9 mouse cellular contexts compared by ENCODE assay signal in the genomic region with DNA sequence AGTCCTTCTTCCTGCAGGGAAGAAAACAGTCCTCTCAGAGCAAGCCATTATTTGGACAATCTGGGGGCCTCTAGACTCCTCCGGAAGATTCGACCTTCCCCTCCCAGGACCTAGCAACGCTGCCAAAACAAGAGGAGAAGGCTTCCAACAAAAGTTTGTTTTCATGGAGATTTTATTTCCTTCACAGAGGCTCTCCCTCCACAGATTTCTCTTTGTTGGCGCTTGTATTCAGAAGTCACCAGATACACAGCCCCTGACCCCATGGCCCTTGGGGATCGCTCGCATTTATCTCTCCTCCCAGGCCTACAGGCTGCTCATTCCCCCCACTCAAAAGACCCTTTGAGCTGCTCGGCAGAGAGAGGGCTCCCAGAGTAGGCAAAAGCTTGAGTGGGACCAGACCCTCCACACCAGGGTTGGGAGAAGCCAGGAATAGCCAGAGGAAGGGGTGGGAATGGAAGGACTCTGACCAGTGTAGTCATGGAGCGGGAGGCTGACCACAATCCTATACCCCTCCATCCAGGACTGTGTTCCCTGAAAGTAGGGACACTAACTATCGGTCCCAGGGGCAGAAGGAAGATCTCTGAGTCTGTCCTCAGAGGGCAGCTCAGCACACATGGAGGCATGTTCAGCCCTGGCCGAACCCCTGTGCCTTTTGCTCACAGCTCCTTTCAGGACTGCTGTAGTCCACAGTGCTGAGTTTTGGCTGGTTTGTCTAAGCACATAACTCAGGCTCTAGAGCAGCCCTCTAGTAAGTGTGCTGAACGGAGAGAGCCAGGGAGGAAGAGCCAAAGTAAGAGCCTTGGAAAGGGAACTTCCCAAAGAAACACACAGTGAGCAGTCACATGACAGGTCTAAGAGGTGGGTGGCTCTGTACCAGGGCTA. TPM values are rescaled to one million over a fixed set of nuclear protein-coding genes. Genes with fewer than 3 reads are reported as not detected.
DNase-seq lines count a peak whose midpoint lies in the region; ATAC-seq lines count a peak whose summit lies in the region.
"Had no signal": no experiment of that assay in that cellular context is flagged by ENCODE, and none has a peak within 500 bp of the region (broad histone marks: within the 10 kb centered on the region; RNA-seq: fewer than 3 reads in every experiment).

No protein-coding gene starts in this region.

- peak overlapping the region; percentile 62 for H3K27ac ChIP-seq in limb, embryonic 12.5 days
- no peak overlapping the region for H3K27ac ChIP-seq in limb, embryonic 10.5 days
- H3K27ac ChIP-seq in embryonic facial prominence, embryonic 12.5 days = peak overlapping the region; percentile 77
- peak overlapping the region; percentile 34; the same call in 1 of the 2 replicates for H3K27ac ChIP-seq in hindbrain, embryonic 14.5 days

- H3K36me3 ChIP-seq in limb, embryonic 12.5 days = no peaks in the 10 kb centered on the region
- H3K36me3 ChIP-seq in limb, embryonic 10.5 days = no peaks in the 10 kb centered on the region
- H3K36me3 ChIP-seq in embryonic facial prominence, embryonic 12.5 days = no peaks in the 10 kb centered on the region
- no peaks in the 10 kb centered on the region for H3K36me3 ChIP-seq in hindbrain, embryonic 14.5 days (replicated peaks; ENCODE audit: control insufficient read depth, insufficient read depth)

- no peak overlapping the region for H3K4me3 ChIP-seq in limb, embryonic 12.5 days (replicated peaks)
- no peak overlapping the region for H3K4me3 ChIP-seq in limb, embryonic 10.5 days
- no peak overlapping the region for H3K4me3 ChIP-seq in embryonic facial prominence, embryonic 12.5 days
- H3K4me3 ChIP-seq in hindbrain, embryonic 14.5 days (replicated peaks; ENCODE audit: low read length) = no peak overlapping the region

- ATAC-seq in limb, embryonic 12.5 days (ENCODE audit: insufficient number of reproducible peaks, insufficient read depth, low FRiP score, low TSS enrichment, low read depth) = no peak
- ATAC-seq in embryonic facial prominence, embryonic 12.5 days (ENCODE audit: insufficient number of reproducible peaks, insufficient read depth, low FRiP score, low TSS enrichment) = peak; percentile 63
- peak; percentile 38; the same call in 1 of the 2 replicates for ATAC-seq in hindbrain, embryonic 14.5 days (ENCODE audit: low FRiP score)
- no peak for ATAC-seq in activated CD4-positive, CD25-positive, alpha-beta regulatory T cell, adult 4 months
- ATAC-seq: Patski had no signal

- H3K9me3 ChIP-seq in limb, embryonic 12.5 days = no peaks in the 10 kb centered on the region
- H3K9me3 ChIP-seq in limb, embryonic 10.5 days (replicated peaks) = no peaks in the 10 kb centered on the region
- no peaks in the 10 kb centered on the region for H3K9me3 ChIP-seq in embryonic facial prominence, embryonic 12.5 days
- H3K9me3 ChIP-seq in hindbrain, embryonic 14.5 days (ENCODE audit: control insufficient read depth, low read length) = no peaks in the 10 kb centered on the region

- peaks cover 11% of the 10 kb centered on the region for H3K27me3 ChIP-seq in limb, embryonic 12.5 days
- peaks cover 58% of the 10 kb centered on the region for H3K27me3 ChIP-seq in limb, embryonic 10.5 days (ENCODE audit: low read depth, poor library complexity, severe bottlenecking)
- no peaks in the 10 kb centered on the region for H3K27me3 ChIP-seq in embryonic facial prominence, embryonic 12.5 days
- no peaks in the 10 kb centered on the region for H3K27me3 ChIP-seq in hindbrain, embryonic 14.5 days (ENCODE audit: control insufficient read depth, insufficient read depth, low read length)
- H3K27me3 ChIP-seq: Patski had no signal

- DNase-seq in limb, embryonic 10.5 days (ENCODE audit: low spot score) = no peak
- no peak for DNase-seq in hindbrain, embryonic 14.5 days (ENCODE audit: low spot score)
- DNase-seq in skeletal muscle tissue, adult 2 months (ENCODE audit: low read depth, low spot score) = peak; percentile 49
- no peak for DNase-seq in adrenal gland, postnatal 4 days (ENCODE audit: low spot score in 2 of 2)
- no peak for DNase-seq in MN1 (ENCODE audit: low spot score)

- WGBS in limb, embryonic 12.5 days = 59% methylated on average over 11 of the region's 11 CpGs
- WGBS in limb, embryonic 10.5 days = 57% methylated on average over 11 of the region's 11 CpGs
- 26% methylated on average over 11 of the region's 11 CpGs for WGBS in embryonic facial prominence, embryonic 12.5 days
- 23% methylated on average over 11 of the region's 11 CpGs for WGBS in hindbrain, embryonic 14.5 days

- H3K4me2 ChIP-seq in limb, embryonic 12.5 days = no peak overlapping the region
- H3K4me2 ChIP-seq in embryonic facial prominence, embryonic 12.5 days (replicated peaks) = no peak overlapping the region
- no peak overlapping the region for H3K4me2 ChIP-seq in hindbrain, embryonic 14.5 days (replicated peaks)

- H3K4me1 ChIP-seq in limb, embryonic 12.5 days (replicated peaks) = peaks cover 17% of the 10 kb centered on the region
- peaks cover 10% of the 10 kb centered on the region for H3K4me1 ChIP-seq in limb, embryonic 10.5 days
- H3K4me1 ChIP-seq in embryonic facial prominence, embryonic 12.5 days = peaks cover 24% of the 10 kb centered on the region
- H3K4me1 ChIP-seq in hindbrain, embryonic 14.5 days (replicated peaks; ENCODE audit: control insufficient read depth, insufficient read depth, low read length) = peaks cover 4% of the 10 kb centered on the region; the same call in 1 of the 2 replicates

- no peak overlapping the region for H3K9ac ChIP-seq in limb, embryonic 12.5 days (replicated peaks)
- no peak overlapping the region for H3K9ac ChIP-seq in embryonic facial prominence, embryonic 12.5 days
- H3K9ac ChIP-seq in hindbrain, embryonic 14.5 days = no peak overlapping the region

RNA-seq across cellular contexts. Expression of a gene that starts 45.9 kb away (rescaled TPM):
- 15.5 and 18.6 TPM in 2 replicates for polyA plus RNA-seq in limb, embryonic 12.5 days (2016; fragmentation: Nextera tagmentation; extraction: Ambion mirVana)
- 6.2 and 11.7 TPM in 2 replicates for polyA plus RNA-seq in limb, embryonic 10.5 days (2016; fragmentation: Nextera tagmentation; extraction: Ambion mirVana)
- polyA plus RNA-seq in embryonic facial prominence, embryonic 12.5 days (2016; fragmentation: Nextera tagmentation; extraction: Ambion mirVana) = 18.8 and 20.8 TPM in 2 replicates
- polyA plus RNA-seq in hindbrain, embryonic 14.5 days (2014; fragmentation: Nextera tagmentation; extraction: Ambion mirVana) = 25.1 and 25.8 TPM in 2 replicates
- total RNA-seq in adrenal gland, postnatal 4 days (2021) = 1 to 10 TPM; 6.4 to 6.8 TPM
- not detected for polyA plus RNA-seq in activated CD4-positive, CD25-positive, alpha-beta regulatory T cell, adult 4 months (2017; shearing (Covaris generic))

Comparison
In these comparisons a context has a peak if more than half of its experiments do, and no peak if none do; other contexts are left out.
1. ATAC-seq: peak in embryonic facial prominence, embryonic 12.5 days (single experiment) and hindbrain, embryonic 14.5 days (single experiment); none in limb, embryonic 12.5 days (single experiment) and activated CD4-positive, CD25-positive, alpha-beta regulatory T cell, adult 4 months (single experiment).